Mouse (Mus musculus): ENCODE measurements at regions not wholly inside any gene's neighbourhood (a gene's known extent, or its start where the extent isn't known, plus 50 kb on each side); places are given as distances from the start of the nearest gene placed in this dataset.
"Not testable (repeated sequence)": the region's sequence is repeated elsewhere in the genome, so short reads cannot be mapped to it uniquely, and the experiment has no call there.

GRCm38 (mm10) chr3:21918431-21918830, 158.0 kb upstream of the Tbl1xr1 start:
- H3K4me2 ChIP-seq (ENCODE audit: low read length): no peak overlapping the region
- H3K4me1 ChIP-seq (ENCODE audit: control insufficient read depth, insufficient read depth, low read depth, low read length): no peaks in the 10 kb centered on the region
- no peaks in the 10 kb centered on the region for H3K27me3 ChIP-seq (replicated peaks; ENCODE audit: control insufficient read depth, insufficient read depth, low read length)
- H3K36me3 ChIP-seq (ENCODE audit: control insufficient read depth, insufficient read depth, low read length): no peaks in the 10 kb centered on the region
- H3K4me3 ChIP-seq (ENCODE audit: low read length): no peak overlapping the region
- ATAC-seq: no peak
- no peak overlapping the region for H3K27ac ChIP-seq (ENCODE audit: low read depth, low read length)
- no peaks in the 10 kb centered on the region; the same call in 1 of the 2 replicates for H3K9me3 ChIP-seq (ENCODE audit: control insufficient read depth, low read length)
- WGBS: 92% methylated on average over 10 of the region's 10 CpGs
- no peak overlapping the region for H3K9ac ChIP-seq (ENCODE audit: low read depth, low read length)

GRCm38 (mm10) chr3:21919931-21920330, 156.5 kb upstream of the Tbl1xr1 start:
- Histone ChIP-seq H3K27me3 (replicated peaks; ENCODE audit: control insufficient read depth, insufficient read depth, low read length) (no peaks in the 10 kb centered on the region), H3K4me3 (ENCODE audit: low read length) (no peak overlapping the region), H3K9ac (ENCODE audit: low read depth, low read length) (no peak overlapping the region), H3K27ac (ENCODE audit: low read depth, low read length) (no peak overlapping the region), H3K4me1 (ENCODE audit: control insufficient read depth, insufficient read depth, low read depth, low read length) (no peaks in the 10 kb centered on the region), H3K36me3 (ENCODE audit: control insufficient read depth, insufficient read depth, low read length) (no peaks in the 10 kb centered on the region), H3K9me3 (ENCODE audit: control insufficient read depth, low read length) (no peaks in the 10 kb centered on the region; the same call in 1 of the 2 replicates), H3K4me2 (ENCODE audit: low read length) (no peak overlapping the region)
- ATAC-seq: no peak
- WGBS: 95% methylated on average over 7 of the region's 7 CpGs

GRCm38 (mm10) chr3:21931951-21932350, 144.5 kb upstream of the Tbl1xr1 start:
- Histone ChIP-seq H3K9me3 (ENCODE audit: control insufficient read depth, low read length) (no peaks in the 10 kb centered on the region), H3K36me3 (ENCODE audit: control insufficient read depth, insufficient read depth, low read length) (no peaks in the 10 kb centered on the region), H3K27me3 (replicated peaks; ENCODE audit: control insufficient read depth, insufficient read depth, low read length) (no peaks in the 10 kb centered on the region), H3K4me1 (ENCODE audit: control insufficient read depth, insufficient read depth, low read depth, low read length) (peaks cover 20% of the 10 kb centered on the region), H3K27ac (ENCODE audit: low read depth, low read length) (no peak overlapping the region), H3K4me3 (ENCODE audit: low read length) (no peak overlapping the region), H3K9ac (ENCODE audit: low read depth, low read length) (no peak overlapping the region), H3K4me2 (ENCODE audit: low read length) (no peak overlapping the region)
- no peak for ATAC-seq
- WGBS: 91% methylated on average over 6 of the region's 6 CpGs

GRCm38 (mm10) chr3:21932696-21933095, 143.8 kb upstream of the Tbl1xr1 start:
- not testable (repeated sequence) for H3K9me3 ChIP-seq (ENCODE audit: control insufficient read depth, low read length); ATAC-seq; H3K36me3 ChIP-seq (ENCODE audit: control insufficient read depth, insufficient read depth, low read length); H3K27ac ChIP-seq (ENCODE audit: low read depth, low read length); H3K4me3 ChIP-seq (ENCODE audit: low read length); H3K27me3 ChIP-seq (replicated peaks; ENCODE audit: control insufficient read depth, insufficient read depth, low read length); H3K4me2 ChIP-seq (ENCODE audit: low read length); H3K9ac ChIP-seq (ENCODE audit: low read depth, low read length)
- H3K4me1 ChIP-seq (ENCODE audit: control insufficient read depth, insufficient read depth, low read depth, low read length): peaks cover 20% of the 10 kb centered on the region
- 86% methylated on average over 8 of the region's 8 CpGs for WGBS

GRCm38 (mm10) chr3:21934731-21935271, 141.7 kb upstream of the Tbl1xr1 start:
- no peaks in the 10 kb centered on the region for H3K27me3 ChIP-seq (replicated peaks; ENCODE audit: control insufficient read depth, insufficient read depth, low read length)
- no peak for ATAC-seq
- no peak overlapping the region for H3K4me3 ChIP-seq (ENCODE audit: low read length)
- peaks cover 20% of the 10 kb centered on the region for H3K4me1 ChIP-seq (ENCODE audit: control insufficient read depth, insufficient read depth, low read depth, low read length)
- 0 out of 2 replicates have a peak overlapping the region, but pooled peaks have one; percentile 29 for H3K9ac ChIP-seq (ENCODE audit: low read depth, low read length)
- no peaks in the 10 kb centered on the region for H3K36me3 ChIP-seq (ENCODE audit: control insufficient read depth, insufficient read depth, low read length)
- peak overlapping the region; percentile 74 for H3K27ac ChIP-seq (ENCODE audit: low read depth, low read length)
- H3K4me2 ChIP-seq (ENCODE audit: low read length): peak overlapping the region; percentile 56; the same call in 1 of the 2 replicates
- no peaks in the 10 kb centered on the region for H3K9me3 ChIP-seq (ENCODE audit: control insufficient read depth, low read length)
- 7% methylated on average over 5 of the region's 5 CpGs for WGBS

GRCm38 (mm10) chr3:21935571-21936261, 140.7 kb upstream of the Tbl1xr1 start:
- H3K9me3 ChIP-seq (ENCODE audit: control insufficient read depth, low read length): no peaks in the 10 kb centered on the region
- peak overlapping the region; percentile 30 for H3K4me3 ChIP-seq (ENCODE audit: low read length)
- H3K9ac ChIP-seq (ENCODE audit: low read depth, low read length): peak overlapping the region; percentile 33; the same call in 1 of the 2 replicates
- peak overlapping the region; percentile 56 for H3K4me2 ChIP-seq (ENCODE audit: low read length)
- no peaks in the 10 kb centered on the region for H3K27me3 ChIP-seq (replicated peaks; ENCODE audit: control insufficient read depth, insufficient read depth, low read length)
- WGBS: under 1% methylated on average over 24 of the region's 24 CpGs
- H3K4me1 ChIP-seq (ENCODE audit: control insufficient read depth, insufficient read depth, low read depth, low read length): peaks cover 20% of the 10 kb centered on the region
- peak overlapping the region; percentile 75 for H3K27ac ChIP-seq (ENCODE audit: low read depth, low read length)
- peak; percentile 97 for ATAC-seq
- no peaks in the 10 kb centered on the region for H3K36me3 ChIP-seq (ENCODE audit: control insufficient read depth, insufficient read depth, low read length)

- no peak for ATAC-seq
- Histone ChIP-seq H3K4me1 (ENCODE audit: control insufficient read depth, insufficient read depth, low read depth, low read length) (peaks cover 20% of the 10 kb centered on the region), H3K4me3 (ENCODE audit: low read length) (peak overlapping the region; percentile 30), H3K9ac (ENCODE audit: low read depth, low read length) (peak overlapping the region; percentile 41; the same call in 1 of the 2 replicates), H3K9me3 (ENCODE audit: control insufficient read depth, low read length) (no peaks in the 10 kb centered on the region), H3K27me3 (replicated peaks; ENCODE audit: control insufficient read depth, insufficient read depth, low read length) (no peaks in the 10 kb centered on the region), H3K36me3 (ENCODE audit: control insufficient read depth, insufficient read depth, low read length) (no peaks in the 10 kb centered on the region), H3K4me2 (ENCODE audit: low read length) (peak overlapping the region; percentile 56), H3K27ac (ENCODE audit: low read depth, low read length) (peak overlapping the region; percentile 75)
- WGBS: 10% methylated on average over 8 of the region's 8 CpGs
Observed at GRCm38 (mm10) chr3:21936262-21936603, 140.2 kb upstream of the Tbl1xr1 start.

GRCm38 (mm10) chr3:21936616-21937015, 139.8 kb upstream of the Tbl1xr1 start:
- WGBS: 12% methylated on average over 8 of the region's 8 CpGs
- Histone ChIP-seq H3K36me3 (ENCODE audit: control insufficient read depth, insufficient read depth, low read length) (no peaks in the 10 kb centered on the region), H3K4me3 (ENCODE audit: low read length) (no peak overlapping the region), H3K4me1 (ENCODE audit: control insufficient read depth, insufficient read depth, low read depth, low read length) (peaks cover 20% of the 10 kb centered on the region), H3K4me2 (ENCODE audit: low read length) (peak overlapping the region; percentile 56; the same call in 1 of the 2 replicates), H3K27me3 (replicated peaks; ENCODE audit: control insufficient read depth, insufficient read depth, low read length) (no peaks in the 10 kb centered on the region), H3K9me3 (ENCODE audit: control insufficient read depth, low read length) (no peaks in the 10 kb centered on the region), H3K27ac (ENCODE audit: low read depth, low read length) (peak overlapping the region; percentile 75), H3K9ac (ENCODE audit: low read depth, low read length) (no peak overlapping the region)
- ATAC-seq: peak; percentile 3

- H3K27ac ChIP-seq (ENCODE audit: low read depth, low read length): no peak overlapping the region
- H3K36me3 ChIP-seq (ENCODE audit: control insufficient read depth, insufficient read depth, low read length): no peaks in the 10 kb centered on the region
- H3K9ac ChIP-seq (ENCODE audit: low read depth, low read length): no peak overlapping the region
- H3K4me1 ChIP-seq (ENCODE audit: control insufficient read depth, insufficient read depth, low read depth, low read length): peaks cover 20% of the 10 kb centered on the region
- H3K4me3 ChIP-seq (ENCODE audit: low read length): no peak overlapping the region
- 45% methylated on average over 7 of the region's 7 CpGs for WGBS
- H3K27me3 ChIP-seq (replicated peaks; ENCODE audit: control insufficient read depth, insufficient read depth, low read length): no peaks in the 10 kb centered on the region
- ATAC-seq: no peak
- no peaks in the 10 kb centered on the region for H3K9me3 ChIP-seq (ENCODE audit: control insufficient read depth, low read length)
- no peak overlapping the region for H3K4me2 ChIP-seq (ENCODE audit: low read length)
Observed at GRCm38 (mm10) chr3:21937281-21938035, 139.0 kb upstream of the Tbl1xr1 start.
